Mouse (Mus musculus) spleen, embryonic (tissue): ENCODE data around the gene Tgfb1.
"Not testable (repeated sequence)": the region's sequence is repeated elsewhere in the genome, so short reads cannot be mapped to it uniquely, and the experiment has no call there.

Experiments
- CTCF ChIA-PET: fragments of 350-600 bp; sonication (Branson Sonifier 250); formaldehyde crosslinking; loops from one replicate; lab custom pipeline; 2022; lab: Charles Lee

Gene Tgfb1

DNA sequence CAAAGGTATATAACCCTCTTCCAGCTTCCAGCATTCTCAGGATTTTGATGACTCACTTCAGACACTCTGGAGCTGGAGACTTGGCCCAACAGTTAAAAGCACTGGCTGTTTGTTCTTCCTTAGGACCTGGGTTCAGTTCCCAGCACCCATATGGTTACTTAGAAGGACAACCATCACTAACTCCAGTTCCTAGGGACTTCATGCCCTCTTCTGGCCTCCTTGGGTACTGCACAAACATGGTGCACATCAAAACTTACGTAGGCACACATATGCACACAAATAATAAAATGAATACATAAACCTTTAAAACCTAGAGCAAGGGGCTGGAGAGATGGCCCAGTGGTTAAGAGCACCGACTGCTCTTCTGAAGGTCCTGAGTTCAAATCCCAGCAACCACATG, 15.5 kb downstream of the Tgfb1 start:
- CTCF ChIA-PET, result interaction anchor here (0.7 to 1.9 kb wide), 3 partner anchors 9 to 14 kb away, joined by 5 to 6 read pairs (median 6); no protein-coding TSS in a partner anchor

DNA sequence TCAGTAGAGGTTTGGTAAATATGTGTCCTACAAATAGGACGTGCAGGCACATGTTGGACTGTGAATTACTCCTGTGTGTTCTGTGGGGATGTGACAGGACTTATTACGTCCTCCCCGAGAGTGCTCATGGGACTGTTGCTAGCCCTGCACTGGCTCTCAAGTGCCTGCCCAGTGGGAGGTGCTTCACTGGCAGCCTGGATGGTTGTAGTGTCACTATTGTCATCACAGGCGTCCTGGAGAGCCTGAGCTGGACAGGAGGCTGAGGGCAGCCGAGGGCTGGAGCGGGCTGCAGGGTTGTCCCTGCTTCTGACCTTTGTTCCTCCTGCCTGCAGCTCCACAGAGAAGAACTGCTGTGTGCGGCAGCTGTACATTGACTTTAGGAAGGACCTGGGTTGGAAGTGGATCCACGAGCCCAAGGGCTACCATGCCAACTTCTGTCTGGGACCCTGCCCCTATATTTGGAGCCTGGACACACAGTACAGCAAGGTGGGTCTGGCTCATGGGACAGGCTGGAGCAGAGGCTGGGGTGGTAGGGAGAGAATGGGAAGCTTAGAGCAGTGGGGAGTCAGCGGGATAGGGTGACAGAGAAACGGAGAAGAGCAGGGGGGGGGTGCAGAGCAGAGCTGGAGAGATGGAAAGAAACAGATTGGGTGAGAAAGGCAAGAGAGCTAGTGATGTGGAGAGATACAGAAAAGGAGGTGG, 17.1 kb downstream of the Tgfb1 start:
- CTCF ChIA-PET, result no interaction called here

DNA sequence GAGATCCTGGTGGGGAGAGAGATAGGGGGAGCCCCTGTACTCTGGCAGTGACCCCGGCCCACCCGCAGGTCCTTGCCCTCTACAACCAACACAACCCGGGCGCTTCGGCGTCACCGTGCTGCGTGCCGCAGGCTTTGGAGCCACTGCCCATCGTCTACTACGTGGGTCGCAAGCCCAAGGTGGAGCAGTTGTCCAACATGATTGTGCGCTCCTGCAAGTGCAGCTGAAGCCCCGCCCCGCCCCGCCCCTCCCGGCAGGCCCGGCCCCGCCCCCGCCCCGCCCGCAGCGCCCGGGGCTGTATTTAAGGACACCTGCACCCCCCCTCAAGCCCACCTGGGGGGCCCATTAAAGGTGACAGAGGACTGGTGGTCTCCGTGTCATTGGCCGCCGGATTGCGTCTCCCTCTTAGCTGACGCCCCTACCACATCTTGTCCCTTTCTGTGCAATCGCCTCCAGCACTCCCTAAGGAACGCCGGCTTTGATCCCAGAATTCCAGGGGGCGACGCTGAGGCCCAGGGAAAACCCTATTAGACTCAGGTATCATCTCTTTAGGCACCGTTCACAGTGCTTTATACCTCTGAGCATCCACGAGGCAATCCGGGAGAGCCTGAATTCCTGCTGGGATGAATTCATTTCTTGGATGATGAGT, 18.0 kb downstream of the Tgfb1 start:
- CTCF ChIA-PET, result no interaction called here

DNA sequence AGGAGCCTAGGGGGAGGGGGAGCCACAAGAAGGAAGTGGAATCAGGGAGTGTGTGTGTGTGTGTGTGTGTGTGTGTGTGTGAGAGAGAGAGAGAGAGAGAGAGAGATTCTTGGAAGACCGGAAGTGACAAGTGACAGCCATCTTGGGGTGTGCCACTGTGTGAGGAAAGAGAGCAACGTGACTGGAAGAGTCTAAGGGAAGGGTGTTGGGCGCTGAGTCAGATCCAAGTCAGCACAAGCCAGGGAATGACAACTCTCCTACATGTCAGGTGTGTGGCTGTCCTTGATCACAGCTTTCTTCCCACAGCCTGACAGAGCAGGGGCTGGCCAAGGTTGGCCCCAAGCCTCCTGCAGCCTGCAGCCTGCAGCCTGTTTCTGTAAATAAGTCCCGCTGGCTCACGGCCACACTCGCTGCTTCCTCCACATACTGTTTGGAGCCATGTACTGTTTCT, 19.0 kb downstream of the Tgfb1 start:
- CTCF ChIA-PET, result no interaction called here

DNA sequence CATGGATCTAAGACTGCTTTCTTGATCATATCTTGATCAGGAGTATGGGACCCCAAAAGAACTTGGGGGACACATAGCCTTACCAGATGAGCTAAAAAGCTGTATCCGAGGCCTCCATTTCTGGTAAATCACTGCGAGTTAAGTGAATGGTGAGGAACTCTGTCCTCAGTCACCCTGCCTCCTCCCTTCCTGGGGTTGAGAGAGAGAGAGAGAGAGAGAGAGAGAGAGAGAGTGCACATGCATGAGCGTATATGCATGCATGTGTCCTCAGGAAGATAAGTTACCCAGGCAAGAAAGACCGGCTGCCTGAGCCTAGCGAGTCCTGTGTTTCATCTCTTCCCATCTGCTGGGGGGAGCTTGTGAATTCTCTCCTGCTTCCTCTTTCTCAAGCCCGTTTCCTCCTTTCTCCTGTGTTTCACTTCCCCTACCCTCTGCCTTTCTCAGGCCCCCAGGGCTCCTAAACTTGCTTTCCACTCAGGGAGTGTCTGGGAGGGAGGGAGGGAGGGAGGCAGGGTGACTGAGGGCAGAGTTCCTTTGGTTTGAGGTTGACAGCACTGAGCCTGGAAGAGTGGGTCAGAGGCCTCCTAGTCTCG, 19.9 kb downstream of the Tgfb1 start:
- CTCF ChIA-PET, result no interaction called here

DNA sequence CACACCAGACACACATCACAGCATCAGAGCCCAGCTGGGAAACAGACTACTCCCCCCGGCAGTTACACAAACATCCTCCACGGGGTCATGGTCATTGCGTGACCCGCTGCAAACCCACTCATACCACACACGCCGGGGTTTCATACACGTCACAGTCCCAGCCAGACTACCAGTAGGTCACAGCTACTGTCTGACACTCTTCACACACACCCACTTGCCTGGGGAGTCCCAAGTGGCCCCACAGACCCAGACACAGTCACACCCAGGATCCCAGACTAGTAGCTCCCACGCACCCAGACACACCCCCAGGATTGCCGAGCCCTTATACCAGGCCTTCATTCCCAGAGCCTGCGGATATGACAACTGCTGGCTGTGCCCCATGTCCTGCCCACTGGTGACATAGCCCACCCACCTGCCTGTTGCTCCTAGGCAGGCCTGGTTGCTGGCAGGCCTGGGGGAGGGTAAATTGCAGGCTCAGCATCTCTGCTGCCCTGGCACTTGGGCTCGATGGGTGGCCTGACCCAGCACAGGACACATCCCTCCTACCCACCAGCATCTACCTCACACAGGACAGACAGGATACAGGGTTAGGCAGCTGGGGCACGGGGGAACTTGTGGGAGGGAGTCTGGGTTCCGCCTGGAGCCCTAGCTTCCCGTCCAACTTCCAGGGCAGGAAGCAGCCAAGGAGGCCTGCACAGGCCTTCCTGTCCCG, 20.9 kb downstream of the Tgfb1 start:
- CTCF ChIA-PET, result interaction anchor here (0.7 kb wide), 1 partner anchor 34 kb away, joined by 4 read pairs; no protein-coding TSS in a partner anchor

DNA sequence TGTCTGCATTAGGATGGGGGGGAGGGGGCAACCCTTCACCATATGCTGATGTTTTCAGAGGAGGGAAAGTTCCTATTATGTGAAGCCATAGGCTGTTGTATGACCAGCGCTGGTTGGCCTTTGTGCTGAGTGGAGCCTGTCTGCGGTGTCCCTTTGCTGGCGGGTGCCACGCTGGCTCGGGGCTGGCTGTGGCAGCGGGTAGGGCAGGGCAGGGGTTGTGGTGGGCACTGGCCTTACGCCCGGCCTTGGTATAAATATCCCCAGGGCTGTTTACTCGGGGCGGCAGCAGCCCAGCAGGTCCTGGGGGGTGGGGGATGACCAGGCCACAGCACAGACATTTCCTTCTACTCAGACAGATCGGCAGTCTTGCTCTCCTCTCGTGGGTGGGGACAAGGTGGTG, 23.2 kb downstream of the Tgfb1 start:
- CTCF ChIA-PET, result interaction anchor here (0.7 kb wide), 1 partner anchor 1761 kb away, joined by 4 read pairs; no protein-coding TSS in a partner anchor

DNA sequence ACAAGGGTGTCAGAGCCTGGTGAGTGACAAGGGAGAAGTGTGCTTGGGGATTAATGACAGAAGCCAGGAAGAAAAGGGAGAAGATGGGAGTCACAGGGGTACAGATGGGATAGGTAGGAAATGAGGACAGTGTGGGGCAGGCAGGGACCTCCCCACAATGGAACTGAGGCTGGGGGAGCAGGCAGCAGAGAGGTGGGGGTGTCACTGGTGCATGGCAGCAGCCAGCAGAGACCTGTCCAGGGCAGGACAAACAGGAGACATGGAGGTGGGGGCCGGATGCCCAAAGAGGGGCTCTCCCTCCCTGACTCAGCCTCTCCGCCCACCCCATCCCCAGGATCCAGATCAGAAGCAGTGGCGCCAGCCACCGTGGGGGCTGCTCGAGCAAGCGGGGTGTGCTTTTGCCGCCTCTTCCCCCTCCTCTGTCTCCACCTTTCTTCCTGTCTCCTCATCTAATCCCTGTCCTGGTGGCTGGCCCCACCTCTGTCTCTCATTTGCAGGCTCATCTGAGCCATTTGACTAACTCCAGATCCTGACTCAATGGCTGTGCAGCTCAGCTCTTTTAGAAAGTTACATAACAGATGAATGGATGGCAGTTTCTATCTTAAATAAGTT, 23.8 kb downstream of the Tgfb1 start:
- CTCF ChIA-PET, result interaction anchor here (0.7 kb wide), 1 partner anchor 1761 kb away, joined by 4 read pairs; no protein-coding TSS in a partner anchor

DNA sequence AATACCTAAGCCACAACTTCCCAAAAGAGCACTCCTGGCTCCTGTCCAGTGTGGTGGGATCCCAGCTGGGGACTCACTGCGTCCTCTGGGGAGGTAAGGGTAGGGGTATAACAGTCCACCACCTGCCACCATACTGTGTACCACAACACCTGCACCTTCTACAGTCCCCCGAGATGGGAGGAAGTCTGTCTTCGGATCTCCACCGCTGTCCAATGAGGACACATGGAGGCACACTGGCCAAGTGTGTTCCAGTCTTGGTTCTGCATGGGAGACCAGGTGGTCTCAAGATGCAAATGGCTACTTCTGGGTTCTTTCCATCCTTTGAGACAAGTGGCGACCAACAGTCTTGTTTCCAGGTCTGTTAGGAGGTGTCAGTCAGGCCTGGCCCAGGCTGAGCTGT, 24.4 kb downstream of the Tgfb1 start:
- CTCF ChIA-PET, result no interaction called here

DNA sequence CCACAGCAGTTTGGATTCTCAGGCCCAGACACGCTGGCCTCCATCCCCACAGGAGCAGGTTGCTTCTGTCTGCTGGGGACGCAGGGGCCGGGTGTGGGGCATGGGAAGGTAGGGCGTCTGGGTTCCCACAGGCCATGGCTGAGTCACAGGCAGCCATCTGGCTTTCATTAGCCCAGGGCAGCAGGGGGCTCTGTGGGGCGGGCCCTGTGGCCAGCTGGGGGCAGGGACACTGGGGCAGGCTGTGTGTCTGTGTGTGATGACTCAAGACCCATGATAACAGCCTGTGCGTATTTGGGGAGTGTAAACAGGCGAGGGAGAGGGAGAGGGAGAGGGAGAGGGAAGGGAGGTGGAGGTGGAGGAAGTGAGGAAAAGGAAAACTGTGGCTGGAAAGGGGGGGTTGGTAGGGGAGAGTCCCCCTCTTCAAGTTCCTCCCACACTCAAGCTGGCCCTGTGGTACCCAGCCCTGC, 25.0 kb downstream of the Tgfb1 start:
- CTCF ChIA-PET, result no interaction called here

DNA sequence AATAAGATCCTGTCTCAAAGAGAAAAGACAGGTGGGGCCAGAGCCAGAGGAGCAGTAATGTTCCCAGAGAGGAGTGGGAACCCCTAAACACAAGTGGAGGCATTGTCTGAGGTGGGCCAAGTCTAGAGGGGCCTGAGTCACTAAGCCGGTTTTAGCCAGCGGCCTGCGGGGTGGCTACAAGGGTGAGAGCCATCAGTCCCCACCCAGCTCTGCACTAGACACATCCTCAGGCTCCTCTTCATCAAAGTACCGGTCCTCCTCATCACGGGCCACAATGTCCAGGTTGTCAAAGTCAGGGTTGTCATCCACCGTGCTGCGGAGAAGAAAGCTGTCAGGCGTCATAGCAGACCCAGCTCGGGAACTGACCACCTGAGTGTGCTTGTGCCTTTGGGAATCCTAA, 26.0 kb downstream of the Tgfb1 start:
- CTCF ChIA-PET, result no interaction called here

DNA sequence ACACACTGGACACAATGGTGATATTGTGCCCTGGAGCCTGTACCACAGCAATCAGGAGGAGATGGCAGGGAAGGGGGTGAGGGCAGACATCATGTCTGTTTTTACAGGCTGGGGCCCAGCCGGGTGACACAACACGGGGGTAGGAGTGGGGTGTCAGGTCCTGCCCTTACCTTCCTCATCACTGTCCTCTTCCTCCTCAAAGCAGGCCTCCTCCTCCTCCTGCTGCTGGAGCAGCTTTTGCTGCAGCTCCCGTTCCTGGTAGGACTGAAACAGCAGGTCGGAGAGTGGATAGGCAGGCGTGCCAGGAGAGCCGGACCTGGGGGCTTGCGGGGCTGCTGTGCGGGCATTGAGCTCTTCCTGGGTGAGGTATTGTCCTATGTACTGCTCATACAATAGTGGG, 27.8 kb downstream of the Tgfb1 start:
- CTCF ChIA-PET, result no interaction called here

DNA sequence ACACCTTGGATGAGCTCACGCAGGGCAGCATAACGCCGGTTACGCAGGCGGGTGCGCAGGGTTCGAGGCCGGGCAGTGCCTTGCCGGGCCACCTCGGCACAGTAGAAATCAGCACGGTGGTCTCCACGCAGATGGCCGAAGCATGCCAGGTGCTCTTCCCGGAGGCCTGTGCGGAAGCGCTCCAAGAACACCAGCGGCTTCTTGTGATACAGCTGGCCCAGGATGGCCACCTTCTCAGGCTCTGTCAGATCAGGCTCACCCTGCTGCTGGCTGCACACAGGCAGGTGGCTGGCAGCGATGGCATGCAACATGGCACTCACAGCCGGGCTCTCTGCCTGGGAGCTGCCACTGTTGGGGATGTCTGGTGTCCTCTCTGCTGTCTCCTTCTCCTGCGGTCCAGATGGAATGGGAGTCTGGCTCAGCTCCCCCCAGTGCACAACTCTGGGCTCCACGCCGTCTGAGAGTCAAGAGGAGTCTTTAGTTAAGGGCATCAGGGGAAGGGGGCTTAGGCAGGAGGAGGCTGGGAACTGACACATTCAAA, 29.0 kb downstream of the Tgfb1 start:
- CTCF ChIA-PET, result no interaction called here

DNA sequence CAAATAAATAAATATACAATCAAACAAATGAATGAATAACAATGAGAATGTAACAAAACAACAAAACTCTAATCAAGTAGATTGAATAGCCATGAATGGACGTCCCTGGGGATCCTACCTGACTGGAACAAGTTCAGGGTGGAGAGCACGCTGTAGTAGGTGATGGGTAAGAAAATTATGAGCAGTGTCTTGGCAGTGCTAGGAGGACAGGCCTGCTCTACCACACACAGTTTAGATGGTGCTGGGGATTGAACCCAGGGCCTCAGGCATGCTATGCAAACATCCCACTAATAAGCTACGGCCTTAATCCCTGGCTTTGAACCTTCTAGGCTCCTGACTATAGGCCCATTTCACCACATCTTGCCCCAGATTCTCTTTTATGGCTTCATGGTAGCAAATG, 30.7 kb downstream of the Tgfb1 start:
- CTCF ChIA-PET, result no interaction called here

DNA sequence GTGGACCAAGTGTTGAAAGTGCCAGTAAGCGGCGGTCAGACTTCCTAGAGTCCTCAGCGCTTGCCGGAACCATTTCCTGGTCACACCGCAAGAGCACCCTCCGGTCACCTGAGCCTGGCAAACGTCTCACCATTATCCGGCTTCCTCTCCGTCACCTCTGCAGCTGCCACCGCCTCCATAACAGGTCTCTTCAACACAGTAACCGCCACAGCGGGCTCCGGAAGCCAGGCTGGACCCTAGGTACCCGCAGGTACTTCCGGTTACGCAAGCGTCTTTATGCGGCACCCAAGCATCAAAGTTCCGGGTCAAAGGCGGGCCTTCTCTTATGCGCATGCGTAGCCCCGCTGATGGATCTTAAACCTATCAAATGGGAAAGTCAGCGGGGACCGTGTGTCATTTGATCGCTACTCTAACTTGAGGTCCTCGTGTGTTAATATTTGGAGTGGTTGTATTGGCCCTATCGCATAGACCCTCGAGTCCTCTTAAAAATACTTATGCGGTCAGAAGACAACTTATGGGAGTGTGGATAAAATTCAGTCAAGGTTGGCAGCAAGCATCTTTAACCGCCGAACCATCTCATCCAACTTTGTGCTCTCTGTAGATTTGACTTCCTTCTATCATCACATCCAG, 32.1 kb downstream of the Tgfb1 start, which contains the start of gene Ccdc97:
TSS of gene Ccdc97 (minus strand) at position 301 of the 630 bp plus-strand sequence.
- CTCF ChIA-PET, result no interaction called here

DNA sequence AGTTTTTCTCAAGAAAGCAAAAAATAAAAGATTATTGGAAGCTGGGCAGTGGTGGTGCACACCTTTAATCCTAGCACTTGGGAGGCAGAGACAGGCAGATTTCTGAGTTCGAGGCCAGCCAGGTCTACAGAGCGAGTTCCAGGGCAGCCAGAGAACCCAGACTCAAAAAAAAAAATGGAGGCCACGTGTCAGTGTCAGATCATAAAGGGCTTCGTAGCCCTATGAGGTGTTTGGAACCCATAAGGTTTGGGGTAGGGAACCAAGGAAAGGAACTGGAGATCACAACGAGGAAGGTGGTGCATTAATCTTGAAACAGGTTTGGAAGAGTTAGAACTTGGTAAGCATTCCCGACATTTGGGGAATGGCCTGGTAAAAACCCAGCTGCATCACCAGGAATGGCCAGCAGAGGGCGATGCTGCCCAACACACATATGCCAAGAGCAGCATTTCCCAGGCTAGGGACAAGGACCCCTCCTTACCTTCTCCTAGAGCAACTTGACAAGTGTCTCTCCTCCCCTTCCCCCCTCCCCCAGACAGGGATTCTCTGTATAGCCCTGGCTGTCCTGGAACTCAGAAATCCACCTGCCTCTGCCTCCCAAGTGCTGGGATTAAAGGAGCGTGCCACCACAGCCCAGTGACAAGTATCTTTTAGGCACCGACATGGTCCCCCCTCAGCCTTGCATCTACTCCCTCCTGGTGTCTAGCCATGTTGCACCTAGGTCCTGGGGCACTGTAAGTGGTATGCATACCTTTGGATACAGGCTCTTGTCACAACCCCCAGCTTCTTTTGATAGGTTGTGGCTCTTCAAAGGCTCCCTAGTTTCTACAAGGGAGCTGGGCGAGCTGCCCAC, 33.2 kb downstream of the Tgfb1 start:
- CTCF ChIA-PET, result interaction anchor here (0.5 to 1.1 kb wide), 2 partner anchors 32 to 46 kb away, joined by 3 to 4 read pairs; no protein-coding TSS in a partner anchor

DNA sequence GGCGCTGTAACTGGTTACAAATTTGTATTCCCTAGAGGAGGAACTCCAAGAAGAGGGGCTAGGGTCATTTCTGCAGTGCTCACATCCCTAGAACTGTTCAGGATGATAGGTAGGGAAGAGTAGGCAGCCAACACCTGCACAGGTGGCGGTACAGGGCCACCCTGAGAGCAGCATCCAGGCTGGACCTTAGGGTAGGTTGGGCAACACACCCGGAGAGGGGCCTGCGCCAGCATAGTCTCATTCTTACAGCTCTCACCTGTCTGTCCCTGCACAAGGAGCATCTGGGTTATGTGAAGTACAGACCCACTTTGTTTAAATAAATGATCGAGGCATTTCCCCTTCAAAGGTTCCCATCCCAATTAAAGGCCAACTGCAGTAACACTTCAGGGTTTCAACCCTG, 34.0 kb downstream of the Tgfb1 start:
- CTCF ChIA-PET, result interaction anchor here (0.5 to 1.1 kb wide), 2 partner anchors 33 to 45 kb away, joined by 3 to 4 read pairs; no protein-coding TSS in a partner anchor

DNA sequence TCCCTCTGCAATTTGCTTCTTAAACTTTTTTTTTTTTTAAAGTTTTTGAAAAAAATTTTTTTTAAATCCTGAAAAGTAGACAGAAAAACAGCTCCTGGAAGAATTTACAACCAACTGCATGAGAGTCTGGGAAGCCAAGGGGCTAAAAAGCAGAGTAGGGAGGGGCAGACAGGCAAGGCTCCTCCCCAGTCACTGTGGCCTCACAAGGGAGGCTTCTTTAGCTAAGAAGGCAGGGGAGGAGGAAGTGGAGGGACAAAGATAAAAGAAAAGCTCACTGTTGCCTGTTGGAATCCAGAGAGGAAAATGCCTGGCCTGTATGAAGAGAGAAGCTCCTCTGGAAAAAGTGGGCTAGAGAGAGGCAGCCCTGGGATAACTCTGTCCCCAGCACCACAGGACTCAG, 35.0 kb downstream of the Tgfb1 start:
- CTCF ChIA-PET, result not testable (repeated sequence)

DNA sequence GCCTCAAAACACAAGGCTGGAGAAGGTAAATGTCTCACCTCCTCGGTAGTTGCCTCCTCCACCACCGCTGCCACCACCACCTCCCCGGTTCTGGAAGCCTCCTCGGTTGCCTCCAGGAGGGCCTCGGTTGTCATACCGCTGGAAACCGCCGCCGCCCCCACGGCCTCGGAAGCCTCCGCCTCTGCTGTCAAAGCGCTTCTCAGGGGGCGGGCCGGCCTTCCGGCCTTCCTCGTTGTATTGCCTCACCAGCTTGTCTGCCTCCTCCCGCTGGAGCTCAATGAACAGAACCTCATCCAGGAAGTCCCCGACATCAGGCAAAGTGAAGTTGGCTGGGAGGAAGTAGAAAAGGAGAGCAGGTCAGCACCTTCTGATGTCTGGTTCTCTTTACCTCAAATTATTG, 39.1 kb downstream of the Tgfb1 start:
- CTCF ChIA-PET, result interaction anchor here (0.6 kb wide), 1 partner anchor 101 kb away, joined by 3 read pairs; no protein-coding TSS in a partner anchor
